Mouse (Mus musculus) lung, adult 2 months (tissue): ENCODE results near the gene Mapk9.

Source experiments
- CTCF ChIP-seq: fragments of 200-500 bp; IDR thresholded peaks from 2 replicates; pipeline ENCODE4 v1.5.1; 2011; ENCODE audit warnings: mild to moderate bottlenecking, low read length, control low read depth; ENCODE audit not compliant: insufficient read depth
- POLR2A ChIP-seq: fragments of 200-500 bp; IDR thresholded peaks from 2 replicates; pipeline ENCODE4 v1.6.1; 2011; ENCODE audit warnings: low read depth, mild to moderate bottlenecking, control low read depth, low read length, borderline replicate concordance; ENCODE audit errors: extremely low read depth

GRCm38 (mm10) chr11:49931037-49931625 lies 84.6 kb downstream of the Mapk9 start:
- TF ChIP-seq CTCF = no peak
- no peak for TF ChIP-seq POLR2A
